Mouse (Mus musculus): ENCODE results near the gene Tesc. TPM values are rescaled to one million over a fixed set of nuclear protein-coding genes. Genes with fewer than 3 reads are reported as not detected.

Gene Tesc
- polyA plus RNA-seq, 1 experiment: 0.13 TPM

DNA sequence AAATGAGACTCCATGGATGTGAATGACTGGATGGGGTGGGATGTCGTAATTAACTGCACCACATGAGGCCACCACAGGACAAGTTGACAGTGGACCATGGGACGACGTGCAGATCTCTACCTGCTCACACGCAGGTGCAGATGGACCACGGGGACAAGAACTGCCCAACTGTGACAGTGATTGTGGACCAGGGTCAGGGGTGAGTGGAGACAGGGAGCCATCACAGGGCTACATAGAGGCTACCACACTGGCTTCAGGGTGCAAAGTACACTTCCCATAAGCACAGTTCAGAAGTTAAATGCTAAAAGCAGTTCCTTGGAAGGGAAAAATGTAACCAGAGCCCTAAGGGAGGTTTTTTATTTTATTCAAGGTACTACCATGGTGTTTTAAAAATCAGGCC lies 44.2 kb downstream of the Tesc start:
- H3K36me3 ChIP-seq (ENCODE audit: control insufficient read depth): peaks cover 86% of the 10 kb centered on the region
- TF ChIP-seq TAL1 (IDR thresholded peaks at IDR 0.05; ENCODE audit: low read length) (no peak), GATA1 (IDR thresholded peaks at IDR 0.05; ENCODE audit: low read length) (no peak)
- H3K4me3 ChIP-seq (replicated peaks): no peak overlapping the region
- H3K4me1 ChIP-seq (ENCODE audit: control insufficient read depth): peaks cover 5% of the 10 kb centered on the region; the same call in 1 of the 2 replicates
- no peaks in the 10 kb centered on the region for H3K27me3 ChIP-seq (ENCODE audit: control insufficient read depth)
- H3K9me3 ChIP-seq (ENCODE audit: control insufficient read depth, low read length): no peaks in the 10 kb centered on the region

DNA sequence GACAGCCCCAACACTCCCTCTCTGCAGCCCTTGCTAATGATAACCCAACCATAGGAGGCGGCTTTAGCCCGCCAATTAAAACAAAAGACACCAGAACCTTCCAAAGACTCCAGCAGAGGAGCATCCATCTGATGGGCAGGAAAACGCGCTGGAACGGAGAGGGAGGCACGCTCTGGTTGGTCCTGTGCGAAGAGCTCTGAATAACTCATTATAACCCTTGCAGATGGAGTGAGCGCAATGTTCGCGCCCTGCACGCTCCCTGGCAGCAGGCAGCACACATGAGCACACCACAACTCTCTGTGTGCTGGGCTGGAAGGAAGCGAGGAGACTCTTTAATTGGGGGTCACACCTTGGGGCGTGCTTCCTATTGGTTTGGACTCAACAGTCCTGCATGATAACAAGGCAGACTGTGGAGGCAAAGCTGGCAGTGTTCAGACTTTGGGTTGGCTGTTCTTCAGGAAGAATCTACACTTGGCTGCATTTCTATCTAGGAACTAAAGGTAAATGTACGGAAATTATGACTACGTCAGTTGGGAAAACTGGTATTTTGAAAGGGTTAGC lies 45.8 kb downstream of the Tesc start:
- H3K36me3 ChIP-seq (ENCODE audit: control insufficient read depth): peaks cover 83% of the 10 kb centered on the region
- H3K4me1 ChIP-seq (ENCODE audit: control insufficient read depth): no peaks in the 10 kb centered on the region; the same call in 1 of the 2 replicates
- TF ChIP-seq TAL1 (IDR thresholded peaks at IDR 0.05; ENCODE audit: low read length) (no peak), GATA1 (IDR thresholded peaks at IDR 0.05; ENCODE audit: low read length) (no peak)

DNA sequence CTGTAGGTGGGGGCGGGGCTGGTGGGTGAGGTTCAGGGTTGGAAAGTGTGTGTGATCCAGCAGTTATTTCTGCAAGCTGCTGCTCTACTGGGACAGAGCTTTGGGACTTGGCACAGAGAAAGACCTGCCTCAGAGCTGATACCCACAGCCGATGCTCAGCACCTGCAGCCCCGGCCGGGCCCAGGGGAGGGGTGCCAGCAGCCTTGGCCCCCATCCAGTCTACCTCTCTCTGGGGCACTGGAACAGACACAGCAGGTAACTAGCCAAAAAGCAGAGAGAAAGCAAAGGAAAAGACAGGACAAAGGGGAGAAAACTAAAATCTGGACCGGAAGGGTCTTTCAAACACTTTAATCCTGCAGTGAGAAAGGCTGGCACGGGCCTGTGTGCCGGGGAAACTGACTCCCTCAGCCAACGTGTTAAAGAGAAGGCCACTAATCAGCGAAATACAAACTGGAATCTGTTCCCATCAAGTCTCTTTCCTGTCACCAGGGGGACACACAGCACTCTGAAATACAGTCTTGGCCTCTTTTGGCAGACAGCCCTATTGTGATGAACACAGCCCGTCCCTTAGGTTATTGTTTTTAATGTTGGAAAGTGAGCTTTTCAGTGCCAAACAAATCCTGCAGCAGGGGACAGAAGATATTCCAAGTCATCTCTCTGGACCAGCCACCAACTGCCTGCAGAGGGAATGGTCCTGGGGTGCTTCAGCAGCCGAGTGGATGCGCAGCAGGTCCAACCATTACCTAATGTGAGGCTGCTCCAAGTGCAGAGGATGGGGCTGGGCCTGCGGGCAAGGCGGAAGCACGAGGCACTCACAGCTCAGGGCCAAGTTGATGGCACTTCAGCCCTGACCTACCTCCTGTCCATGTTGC lies 49.4 kb downstream of the Tesc start:
- no peaks in the 10 kb centered on the region for H3K4me1 ChIP-seq (ENCODE audit: control insufficient read depth)
- TF ChIP-seq TAL1 (IDR thresholded peaks at IDR 0.05; ENCODE audit: low read length) (no peak), GATA1 (IDR thresholded peaks at IDR 0.05; ENCODE audit: low read length) (no peak)
- H3K27me3 ChIP-seq (ENCODE audit: control insufficient read depth): no peaks in the 10 kb centered on the region
- H3K9me3 ChIP-seq (ENCODE audit: control insufficient read depth, low read length): no peaks in the 10 kb centered on the region
- peaks cover 72% of the 10 kb centered on the region for H3K36me3 ChIP-seq (ENCODE audit: control insufficient read depth)
- H3K4me3 ChIP-seq (replicated peaks): no peak overlapping the region

More for the DNA sequence above, 45.8 kb downstream of the Tesc start:
- Histone ChIP-seq H3K9me3 (ENCODE audit: control insufficient read depth, low read length) (no peaks in the 10 kb centered on the region), H3K4me3 (replicated peaks) (no peak overlapping the region), H3K27me3 (ENCODE audit: control insufficient read depth) (no peaks in the 10 kb centered on the region)

DNA sequence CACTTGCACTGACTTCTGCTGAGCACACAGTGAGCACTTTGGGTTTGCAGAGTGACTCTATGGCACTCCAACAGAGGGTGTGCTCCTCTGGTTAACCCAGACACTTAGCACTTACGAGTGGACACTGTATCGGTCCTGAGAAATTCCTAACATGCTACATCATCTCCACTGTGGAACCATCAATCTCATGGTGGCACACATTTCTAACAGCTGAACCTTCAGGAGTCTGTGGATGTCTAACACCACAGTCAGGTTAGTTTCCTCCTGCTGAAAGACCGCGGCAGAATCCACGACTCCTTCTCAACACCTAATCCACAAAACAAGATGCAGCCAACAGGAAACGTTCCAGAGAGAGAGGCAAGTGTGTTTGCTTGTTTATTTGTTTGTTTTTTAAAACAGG lies 51.0 kb downstream of the Tesc start:
- H3K36me3 ChIP-seq (ENCODE audit: control insufficient read depth): peaks cover 63% of the 10 kb centered on the region
- TF ChIP-seq TAL1 (IDR thresholded peaks at IDR 0.05; ENCODE audit: low read length) (no peak), GATA1 (IDR thresholded peaks at IDR 0.05; ENCODE audit: low read length) (no peak)
- no peak overlapping the region for H3K4me3 ChIP-seq (replicated peaks)
- H3K27me3 ChIP-seq (ENCODE audit: control insufficient read depth): no peaks in the 10 kb centered on the region
- no peaks in the 10 kb centered on the region for H3K9me3 ChIP-seq (ENCODE audit: control insufficient read depth, low read length)
- H3K4me1 ChIP-seq (ENCODE audit: control insufficient read depth): no peaks in the 10 kb centered on the region

DNA sequence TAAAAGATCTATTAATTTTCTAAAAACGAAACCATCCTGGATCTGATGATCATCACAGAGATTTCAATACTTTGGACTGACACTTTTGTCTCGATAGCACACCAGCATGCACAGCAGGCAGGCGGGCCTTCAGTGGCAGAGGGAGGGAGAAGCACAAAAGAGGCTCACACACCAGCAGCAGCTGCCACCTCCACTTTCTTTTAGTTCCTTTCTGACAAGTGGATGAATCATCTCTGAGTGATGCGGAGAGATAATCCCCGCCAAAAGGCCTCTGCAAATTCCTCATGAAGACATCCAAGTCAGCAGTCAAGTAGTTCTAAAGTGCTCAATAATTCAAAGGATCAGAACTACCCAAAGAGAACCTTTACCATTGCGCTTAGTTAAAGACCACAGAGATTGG lies 51.8 kb downstream of the Tesc start:
- H3K36me3 ChIP-seq (ENCODE audit: control insufficient read depth): peaks cover 56% of the 10 kb centered on the region
- no peak overlapping the region for H3K4me3 ChIP-seq (replicated peaks)
- no peak for TF ChIP-seq TAL1 (IDR thresholded peaks at IDR 0.05; ENCODE audit: low read length)
- no peak for TF ChIP-seq GATA1 (IDR thresholded peaks at IDR 0.05; ENCODE audit: low read length)
- no peaks in the 10 kb centered on the region for H3K27me3 ChIP-seq (ENCODE audit: control insufficient read depth)
- no peaks in the 10 kb centered on the region for H3K9me3 ChIP-seq (ENCODE audit: control insufficient read depth, low read length)
- H3K4me1 ChIP-seq (ENCODE audit: control insufficient read depth): no peaks in the 10 kb centered on the region

DNA sequence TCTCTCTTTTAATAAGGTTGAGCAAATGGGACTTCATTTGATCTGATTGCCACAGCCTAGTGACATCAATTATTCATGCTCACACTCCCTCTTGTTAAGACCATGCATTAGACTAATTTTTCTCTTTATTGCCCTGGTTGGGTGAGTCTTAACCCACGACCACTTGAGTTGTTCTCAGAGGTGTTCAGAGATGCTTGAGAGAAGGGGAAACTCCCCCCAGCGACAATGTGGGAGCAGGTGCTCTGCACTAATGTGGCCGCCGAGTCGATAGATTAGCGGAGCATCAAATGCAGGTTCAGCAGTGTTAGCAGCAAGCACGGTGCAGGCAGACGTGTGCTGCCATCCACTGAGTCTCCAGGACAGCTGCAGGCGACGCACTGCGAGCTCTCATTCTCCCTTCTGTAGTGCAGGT lies 52.3 kb downstream of the Tesc start:
- Histone ChIP-seq H3K4me3 (replicated peaks) (no peak overlapping the region), H3K36me3 (ENCODE audit: control insufficient read depth) (peaks cover 56% of the 10 kb centered on the region), H3K9me3 (ENCODE audit: control insufficient read depth, low read length) (no peaks in the 10 kb centered on the region), H3K27me3 (ENCODE audit: control insufficient read depth) (no peaks in the 10 kb centered on the region), H3K4me1 (ENCODE audit: control insufficient read depth) (no peaks in the 10 kb centered on the region)
- TF ChIP-seq GATA1 (IDR thresholded peaks at IDR 0.05; ENCODE audit: low read length) (no peak), TAL1 (IDR thresholded peaks at IDR 0.05; ENCODE audit: low read length) (no peak)

DNA sequence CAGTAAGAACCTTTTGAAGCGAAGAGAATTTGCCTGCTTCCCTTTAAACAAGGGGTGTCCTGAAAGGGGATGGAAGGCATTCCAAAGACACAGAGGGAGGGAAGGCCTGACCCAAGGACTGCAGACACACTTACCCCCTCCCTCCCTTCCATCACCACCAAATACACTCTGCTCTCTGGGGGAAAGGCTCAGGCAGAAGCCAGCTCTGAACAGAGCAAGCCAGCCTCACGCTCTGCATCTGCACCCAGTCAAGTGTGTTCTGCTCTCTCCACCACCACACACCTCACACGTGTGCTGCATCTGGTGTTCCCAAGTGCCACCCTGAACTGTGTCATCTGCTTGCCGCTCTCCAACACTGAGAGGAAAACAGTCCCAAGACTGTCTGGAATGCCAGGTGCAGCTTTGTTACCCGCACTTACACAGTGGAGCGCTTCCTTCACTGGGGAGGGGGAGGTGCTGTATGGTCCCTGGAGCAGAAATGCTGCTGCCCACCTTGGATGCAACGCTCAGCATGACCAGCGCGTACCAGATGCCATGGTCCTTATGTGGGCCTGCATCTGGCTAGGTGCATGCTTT lies 53.9 kb downstream of the Tesc start:
- Histone ChIP-seq H3K27me3 (ENCODE audit: control insufficient read depth) (no peaks in the 10 kb centered on the region), H3K9me3 (ENCODE audit: control insufficient read depth, low read length) (no peaks in the 10 kb centered on the region), H3K36me3 (ENCODE audit: control insufficient read depth) (peaks cover 47% of the 10 kb centered on the region), H3K4me1 (ENCODE audit: control insufficient read depth) (no peaks in the 10 kb centered on the region), H3K4me3 (replicated peaks) (no peak overlapping the region)
- no peak for TF ChIP-seq TAL1 (IDR thresholded peaks at IDR 0.05; ENCODE audit: low read length)
- TF ChIP-seq GATA1 (IDR thresholded peaks at IDR 0.05; ENCODE audit: low read length): no peak

DNA sequence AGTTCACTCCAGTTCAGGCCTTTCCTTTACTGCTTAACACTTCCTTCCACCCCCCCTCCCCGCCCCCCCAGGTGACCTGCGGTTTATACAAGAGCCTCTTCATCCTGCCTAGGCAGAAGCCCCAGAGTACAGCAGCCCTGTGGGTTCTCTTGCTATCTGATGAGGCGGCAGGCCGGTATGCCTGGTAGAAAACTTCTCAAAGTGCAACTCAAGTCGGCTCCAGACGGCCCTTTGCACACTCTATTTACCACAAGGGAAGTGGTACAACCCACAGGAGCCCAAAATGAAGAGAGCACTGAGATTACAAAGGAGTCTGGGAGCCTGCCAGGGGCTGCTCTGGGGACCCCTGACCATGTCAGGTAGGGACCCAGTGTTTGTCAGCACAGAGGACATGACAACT lies 54.5 kb downstream of the Tesc start:
- Histone ChIP-seq H3K27me3 (ENCODE audit: control insufficient read depth) (no peaks in the 10 kb centered on the region), H3K4me1 (ENCODE audit: control insufficient read depth) (no peaks in the 10 kb centered on the region), H3K36me3 (ENCODE audit: control insufficient read depth) (peaks cover 47% of the 10 kb centered on the region), H3K4me3 (replicated peaks) (no peak overlapping the region), H3K9me3 (ENCODE audit: control insufficient read depth, low read length) (no peaks in the 10 kb centered on the region)
- TF ChIP-seq GATA1 (IDR thresholded peaks at IDR 0.05; ENCODE audit: low read length) (no peak), TAL1 (IDR thresholded peaks at IDR 0.05; ENCODE audit: low read length) (no peak)

DNA sequence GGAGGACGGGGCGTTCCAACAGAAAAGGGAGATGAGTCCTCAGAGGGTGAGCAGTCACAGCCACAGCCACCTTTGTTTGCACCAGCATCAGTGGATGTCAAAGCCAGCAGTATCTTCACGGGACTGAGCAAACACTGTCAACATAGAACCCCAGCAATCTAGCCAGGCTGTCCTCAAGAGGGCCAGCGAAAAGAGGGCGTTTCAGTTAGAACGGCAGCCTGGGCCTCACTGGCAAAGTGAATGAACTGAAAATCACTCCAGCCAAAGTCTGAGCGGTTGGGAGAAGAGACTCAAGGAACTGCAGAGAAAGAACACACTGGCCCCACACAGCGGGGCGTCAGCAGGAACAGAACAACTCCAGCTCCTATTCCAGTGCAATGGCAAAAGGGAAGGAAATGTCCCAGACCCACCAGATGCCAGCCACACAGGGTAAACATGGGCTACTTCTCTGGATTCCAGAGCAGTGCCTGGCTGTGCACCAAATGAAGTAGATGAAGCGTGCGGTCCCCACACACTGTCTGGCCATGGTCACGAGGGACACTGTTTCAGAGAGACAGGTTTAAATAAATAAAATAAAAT lies 55.6 kb downstream of the Tesc start:
- no peak for TF ChIP-seq TAL1 (IDR thresholded peaks at IDR 0.05; ENCODE audit: low read length)
- no peak for TF ChIP-seq GATA1 (IDR thresholded peaks at IDR 0.05; ENCODE audit: low read length)
- Histone ChIP-seq H3K9me3 (ENCODE audit: control insufficient read depth, low read length) (no peaks in the 10 kb centered on the region), H3K4me3 (replicated peaks) (no peak overlapping the region), H3K27me3 (ENCODE audit: control insufficient read depth) (no peaks in the 10 kb centered on the region), H3K36me3 (ENCODE audit: control insufficient read depth) (peaks cover 41% of the 10 kb centered on the region), H3K4me1 (ENCODE audit: control insufficient read depth) (no peaks in the 10 kb centered on the region)

Data from erythroblast, embryonic 14.5 days (primary cell).